Mouse (Mus musculus): ENCODE results near the gene Gm13090. TPM values are rescaled to one million over a fixed set of nuclear protein-coding genes. Genes with fewer than 3 reads are reported as not detected.

The Gm13090 gene
- total and polyA plus RNA-seq, 2 experiments from 2014 or later: 0.26 TPM; not detected in 1

DNA sequence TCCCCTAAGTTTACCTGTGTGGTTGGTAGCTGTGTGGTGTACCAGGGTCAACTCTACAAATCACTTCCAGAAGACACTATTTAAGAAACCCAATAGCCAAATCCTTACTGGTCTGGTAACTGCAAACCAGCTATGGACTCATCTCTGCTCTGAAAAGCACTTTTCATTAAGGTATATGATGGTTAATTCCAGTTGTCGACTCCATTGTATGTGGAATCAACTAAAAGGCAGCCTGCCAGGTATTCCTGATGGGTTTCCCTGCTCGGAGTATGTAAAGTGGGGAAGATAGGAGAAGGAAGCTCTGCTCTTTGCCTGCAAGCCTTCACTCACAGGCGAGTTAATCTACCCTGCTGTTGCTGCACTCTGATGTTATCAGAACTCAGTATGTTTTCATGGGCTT, 42.8 kb upstream of the Gm13090 start:
- Histone ChIP-seq H3K36me3 (replicated peaks; ENCODE audit: control insufficient read depth, insufficient read depth, low read length) (peaks cover 33% of the 10 kb centered on the region), H3K9me3 (replicated peaks; ENCODE audit: control insufficient read depth, low read length) (no peaks in the 10 kb centered on the region), H3K4me1 (ENCODE audit: control insufficient read depth, insufficient read depth) (peaks cover 19% of the 10 kb centered on the region), H3K4me3 (ENCODE audit: low read depth, low read length) (no peak overlapping the region), H3K9ac (replicated peaks; ENCODE audit: low read depth, low read length) (no peak overlapping the region), H3K4me2 (ENCODE audit: low read depth, low read length) (no peak overlapping the region), H3K27me3 (ENCODE audit: control insufficient read depth, insufficient read depth, low read length) (no peaks in the 10 kb centered on the region), H3K27ac (ENCODE audit: low read depth) (no peak overlapping the region)
- 82% methylated on average over 3 of the region's 3 CpGs for WGBS
- DNase-seq (ENCODE audit: low spot score) (no peak), ATAC-seq (ENCODE audit: insufficient read depth, low read depth) (no peak)
- TF ChIP-seq EP300 (IDR thresholded peaks at IDR 0.05; ENCODE audit: low read depth): no peak
- no peak for TF ChIP-seq CTCF (IDR thresholded peaks at IDR 0.05; ENCODE audit: low read depth)

DNA sequence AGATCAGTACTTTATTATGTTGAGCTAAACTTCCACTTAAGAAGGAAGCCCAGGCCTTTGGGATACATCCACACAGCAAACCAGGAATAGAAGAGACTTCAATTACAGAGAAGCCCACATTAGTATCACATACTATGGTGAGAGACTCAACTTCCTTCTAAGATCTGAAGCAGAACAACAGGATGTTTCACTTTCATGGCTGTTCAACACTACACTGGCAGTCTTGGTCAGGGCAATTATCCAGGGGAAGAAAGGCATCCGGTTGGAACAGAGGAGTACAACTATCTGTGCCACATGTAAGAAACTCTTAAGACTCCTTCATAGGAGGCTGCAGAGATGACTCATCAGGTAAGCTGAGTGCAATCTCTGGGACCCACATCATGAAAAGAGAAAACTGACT, 38.2 kb upstream of the Gm13090 start:
- Histone ChIP-seq H3K4me2 (ENCODE audit: low read depth, low read length) (no peak overlapping the region), H3K4me3 (ENCODE audit: low read depth, low read length) (no peak overlapping the region), H3K9ac (replicated peaks; ENCODE audit: low read depth, low read length) (no peak overlapping the region), H3K36me3 (replicated peaks; ENCODE audit: control insufficient read depth, insufficient read depth, low read length) (peaks cover 59% of the 10 kb centered on the region), H3K27me3 (ENCODE audit: control insufficient read depth, insufficient read depth, low read length) (no peaks in the 10 kb centered on the region), H3K9me3 (replicated peaks; ENCODE audit: control insufficient read depth, low read length) (no peaks in the 10 kb centered on the region), H3K27ac (ENCODE audit: low read depth) (no peak overlapping the region), H3K4me1 (ENCODE audit: control insufficient read depth, insufficient read depth) (no peaks in the 10 kb centered on the region)
- no peak for ATAC-seq (ENCODE audit: insufficient read depth, low read depth)
- no peak for DNase-seq (ENCODE audit: low spot score)
- WGBS: 69% methylated on average over 1 of the region's 1 CpGs
- TF ChIP-seq EP300 (IDR thresholded peaks at IDR 0.05; ENCODE audit: low read depth): no peak
- TF ChIP-seq CTCF (IDR thresholded peaks at IDR 0.05; ENCODE audit: low read depth): no peak

DNA sequence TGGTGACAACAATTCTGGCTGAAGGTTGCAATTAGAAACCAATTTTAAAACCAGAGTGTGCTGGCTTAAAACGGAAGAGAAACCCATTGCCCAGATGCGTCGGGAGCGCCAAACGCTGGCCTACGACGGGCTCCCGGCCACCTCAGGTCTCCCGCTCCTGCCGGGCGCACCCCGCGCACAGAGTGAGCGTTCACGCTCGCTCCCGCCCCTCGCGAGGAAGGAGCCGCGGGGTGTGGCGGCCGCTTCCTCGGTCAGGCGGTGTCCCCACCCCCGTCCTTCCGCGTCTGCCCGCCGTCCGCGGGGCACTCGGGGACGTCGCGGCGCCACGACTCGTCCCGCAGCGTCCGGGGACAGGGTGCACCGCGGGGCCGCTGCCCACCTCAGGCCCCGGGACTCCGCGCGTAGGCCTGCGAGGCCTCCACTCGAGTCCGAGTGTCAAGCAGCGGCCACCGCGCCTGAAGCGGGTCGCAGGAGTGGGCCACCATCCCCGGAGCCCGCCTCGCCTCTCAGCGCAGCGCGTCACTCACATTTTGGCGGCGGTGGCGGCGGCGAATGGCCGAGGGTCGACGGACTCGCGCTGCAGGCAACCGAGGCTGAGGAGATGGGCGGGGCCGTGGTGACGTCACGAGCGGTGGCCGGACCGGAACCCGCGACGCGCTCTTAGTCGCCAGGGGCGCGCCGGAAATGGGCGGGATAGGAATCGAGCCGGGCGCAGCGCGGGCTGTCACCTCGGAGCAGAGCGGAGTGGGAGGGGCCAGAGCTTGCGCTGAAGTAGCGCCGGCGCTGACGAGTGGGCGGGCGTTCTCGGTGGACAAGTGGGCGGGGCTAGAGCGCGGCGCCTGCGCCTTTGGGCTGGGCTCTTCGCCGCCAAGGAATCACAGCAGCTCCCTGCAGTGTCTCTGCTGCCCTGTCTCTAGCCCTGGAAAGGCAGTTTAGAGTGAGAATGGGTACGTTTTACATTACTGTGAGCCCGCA, 31.7 kb upstream of the Gm13090 start, which contains the start of gene Vamp3:
Vamp3 (minus strand) TSS at position 617 of the 975 bp plus-strand sequence.
- Histone ChIP-seq H3K9ac (replicated peaks; ENCODE audit: low read depth, low read length) (peak within 1 kb of the TSS; percentile 86), H3K27me3 (ENCODE audit: control insufficient read depth, insufficient read depth, low read length) (no peaks in the 10 kb centered on the region), H3K9me3 (replicated peaks; ENCODE audit: control insufficient read depth, low read length) (0 out of 2 replicates have a peak, but pooled peaks cover 4% of the 10 kb centered on the region), H3K36me3 (replicated peaks; ENCODE audit: control insufficient read depth, insufficient read depth, low read length) (peaks cover 25% of the 10 kb centered on the region), H3K4me1 (ENCODE audit: control insufficient read depth, insufficient read depth) (peaks cover 5% of the 10 kb centered on the region; the same call in 1 of the 2 replicates), H3K27ac (ENCODE audit: low read depth) (peak within 1 kb of the TSS; percentile 95), H3K4me2 (ENCODE audit: low read depth, low read length) (peak within 1 kb of the TSS; percentile 89), H3K4me3 (ENCODE audit: low read depth, low read length) (peak within 1 kb of the TSS; percentile 89)
- under 1% methylated on average over 90 of the region's 114 CpGs for WGBS
- TF ChIP-seq EP300 (IDR thresholded peaks at IDR 0.05; ENCODE audit: low read depth): peak; percentile 66; the same call in 1 of the 2 replicates
- no peak; the same call in 1 of the 2 replicates for TF ChIP-seq CTCF (IDR thresholded peaks at IDR 0.05; ENCODE audit: low read depth)
- DNase-seq (ENCODE audit: low spot score): peak; percentile 99
- peak; percentile 99 for ATAC-seq (ENCODE audit: insufficient read depth, low read depth)

DNA sequence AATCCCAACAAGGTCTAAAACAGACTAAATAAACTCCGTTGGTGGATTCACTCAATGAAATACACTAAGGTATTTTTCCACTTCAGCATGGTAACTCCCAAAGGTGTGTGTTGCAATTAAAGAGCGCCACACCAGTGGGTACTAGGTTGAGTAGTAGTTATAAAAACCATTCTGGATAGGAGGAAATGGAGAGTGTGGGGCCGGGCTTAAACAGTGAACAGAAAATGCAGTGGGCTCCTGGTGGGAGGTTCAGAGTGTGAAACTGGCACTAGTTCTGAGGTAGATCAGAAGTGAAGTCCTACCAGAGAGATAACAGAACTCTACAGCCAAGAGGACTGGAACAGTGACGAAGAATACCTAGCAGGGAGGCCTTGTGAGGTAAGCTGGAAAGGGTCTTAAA, 30.7 kb upstream of the Gm13090 start:
- no peak overlapping the region for H3K9ac ChIP-seq (replicated peaks; ENCODE audit: low read depth, low read length)
- DNase-seq (ENCODE audit: low spot score) (no peak), ATAC-seq (ENCODE audit: insufficient read depth, low read depth) (no peak)
- H3K4me1 ChIP-seq (ENCODE audit: control insufficient read depth, insufficient read depth): peaks cover 5% of the 10 kb centered on the region; the same call in 1 of the 2 replicates
- H3K4me2 ChIP-seq (ENCODE audit: low read depth, low read length): peak overlapping the region; percentile 65
- H3K4me3 ChIP-seq (ENCODE audit: low read depth, low read length): peak overlapping the region; percentile 89
- peak overlapping the region; percentile 69 for H3K27ac ChIP-seq (ENCODE audit: low read depth)
- peaks cover 17% of the 10 kb centered on the region for H3K36me3 ChIP-seq (replicated peaks; ENCODE audit: control insufficient read depth, insufficient read depth, low read length)
- 0 out of 2 replicates have a peak, but pooled peaks cover 4% of the 10 kb centered on the region for H3K9me3 ChIP-seq (replicated peaks; ENCODE audit: control insufficient read depth, low read length)
- TF ChIP-seq CTCF (IDR thresholded peaks at IDR 0.05; ENCODE audit: low read depth) (no peak), EP300 (IDR thresholded peaks at IDR 0.05; ENCODE audit: low read depth) (no peak)
- 72% methylated on average over 4 of the region's 4 CpGs for WGBS
- H3K27me3 ChIP-seq (ENCODE audit: control insufficient read depth, insufficient read depth, low read length): no peaks in the 10 kb centered on the region

DNA sequence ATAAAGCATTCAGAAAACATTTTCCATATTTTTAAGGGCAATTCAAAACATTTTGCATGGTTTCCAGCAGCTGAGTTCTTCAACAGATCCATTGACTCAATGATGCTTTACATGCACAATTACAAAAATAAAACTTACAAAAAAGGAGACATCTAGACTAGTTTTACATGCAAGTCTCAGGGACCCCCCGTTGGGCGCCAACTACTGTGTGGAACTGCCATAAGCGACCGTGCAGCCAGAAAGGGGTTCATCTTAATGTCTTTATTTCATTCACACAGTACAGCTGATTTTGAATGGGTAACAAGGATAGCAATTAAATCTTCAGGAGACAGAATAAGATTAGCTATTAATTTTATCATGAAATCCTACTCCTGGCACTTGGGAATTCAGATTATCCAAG, 29.8 kb upstream of the Gm13090 start:
- DNase-seq (ENCODE audit: low spot score): no peak
- Histone ChIP-seq H3K9ac (replicated peaks; ENCODE audit: low read depth, low read length) (no peak overlapping the region), H3K4me3 (ENCODE audit: low read depth, low read length) (no peak overlapping the region), H3K27me3 (ENCODE audit: control insufficient read depth, insufficient read depth, low read length) (no peaks in the 10 kb centered on the region), H3K4me2 (ENCODE audit: low read depth, low read length) (no peak overlapping the region), H3K36me3 (replicated peaks; ENCODE audit: control insufficient read depth, insufficient read depth, low read length) (peaks cover 8% of the 10 kb centered on the region; the same call in 1 of the 2 replicates), H3K4me1 (ENCODE audit: control insufficient read depth, insufficient read depth) (peaks cover 5% of the 10 kb centered on the region; the same call in 1 of the 2 replicates), H3K27ac (ENCODE audit: low read depth) (no peak overlapping the region), H3K9me3 (replicated peaks; ENCODE audit: control insufficient read depth, low read length) (0 out of 2 replicates have a peak, but pooled peaks cover 4% of the 10 kb centered on the region)
- ATAC-seq (ENCODE audit: insufficient read depth, low read depth): no peak
- TF ChIP-seq CTCF (IDR thresholded peaks at IDR 0.05; ENCODE audit: low read depth): no peak
- TF ChIP-seq EP300 (IDR thresholded peaks at IDR 0.05; ENCODE audit: low read depth): no peak
- 96% methylated on average over 4 of the region's 4 CpGs for WGBS

Measured in heart, postnatal 0 days (tissue).